Mouse (Mus musculus) midbrain, embryonic 10.5 days (tissue): ENCODE results near the gene Lrba. TPM values are rescaled to one million over a fixed set of nuclear protein-coding genes. Genes with fewer than 3 reads are reported as not detected.

Experiments
- DNase-seq: peaks from one replicate; pipeline ENCODE4 v3.0.0-alpha.2; 2017; ENCODE audit warnings: low spot score
- H3K27ac ChIP-seq: fragments of 300-500 bp; sonication (generic); replicated peaks from 2 replicates; pipeline ENCODE4 v1.5.1; 2016; ENCODE audit warnings: mild to moderate bottlenecking
- H3K27me3 ChIP-seq: fragments of 300-500 bp; sonication (generic); 2 replicates; pipeline ENCODE4 v1.6.1; 2016; ENCODE audit warnings: low read depth, mild to moderate bottlenecking; ENCODE audit not compliant: poor library complexity, severe bottlenecking
- H3K36me3 ChIP-seq: fragments of 300-500 bp; sonication (generic); 2 replicates; pipeline ENCODE4 v1.6.1; 2016; ENCODE audit warnings: mild to moderate bottlenecking, moderate library complexity
- H3K4me1 ChIP-seq: fragments of 300-500 bp; sonication (generic); 2 replicates; pipeline ENCODE4 v1.6.1; 2016
- H3K4me3 ChIP-seq: fragments of 300-500 bp; sonication (generic); 2 replicates; pipeline ENCODE4 v1.5.1; 2016; ENCODE audit warnings: mild to moderate bottlenecking, moderate library complexity
- H3K9me3 ChIP-seq: fragments of 300-500 bp; sonication (generic); replicated peaks from 2 replicates; pipeline ENCODE4 v1.6.1; 2016; ENCODE audit warnings: mild to moderate bottlenecking
- WGBS: fragments of 180-500 bp; shearing (Covaris S2); methylation state at CpG from one replicate; pipeline ENCODE4 v1.1.7; 2016; 5-methylcytosine and 5-hydroxymethylcytosine counted together
- polyA plus RNA-seq: library from polyadenylated mRNA; unstranded; fragments of >200 nt; fragmentation: Nextera tagmentation; extraction: Ambion mirVana; gene quantifications from 2 replicates; pipeline ENCODE4 v1.2.1, GENCODE M21; 2016

Lrba gene
- polyA plus RNA-seq, 1 experiment from 2014 or later, result 3.6 TPM

DNA sequence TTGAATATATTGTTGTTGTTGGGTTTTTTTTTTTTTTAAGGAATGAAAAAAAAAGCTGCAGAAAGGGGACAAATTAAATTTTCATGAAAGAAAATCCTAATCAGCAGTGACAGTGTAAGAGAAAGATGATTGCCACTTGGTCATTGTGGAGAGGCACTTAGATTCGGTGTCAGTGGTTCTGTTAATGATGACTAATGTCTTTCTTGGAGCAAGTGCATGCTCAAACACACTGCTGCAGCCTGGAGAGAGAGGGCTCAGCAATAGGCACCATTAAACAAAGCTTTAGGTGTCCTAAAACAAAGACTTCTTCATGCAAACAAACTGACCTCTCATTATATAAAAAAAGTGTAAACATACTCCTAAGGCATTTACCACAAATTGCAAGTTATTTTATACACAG is 334.5 kb downstream of the Lrba start:
- Histone ChIP-seq H3K36me3 (no peaks in the 10 kb centered on the region), H3K9me3 (no peaks in the 10 kb centered on the region), H3K4me3 (no peak overlapping the region), H3K27ac (no peak overlapping the region; the same call in 1 of the 2 replicates), H3K4me1 (peaks cover 60% of the 10 kb centered on the region), H3K27me3 (peaks cover 89% of the 10 kb centered on the region)
- DNase-seq, result no peak
- WGBS, result 47% methylated on average over 1 of the region's 1 CpGs

DNA sequence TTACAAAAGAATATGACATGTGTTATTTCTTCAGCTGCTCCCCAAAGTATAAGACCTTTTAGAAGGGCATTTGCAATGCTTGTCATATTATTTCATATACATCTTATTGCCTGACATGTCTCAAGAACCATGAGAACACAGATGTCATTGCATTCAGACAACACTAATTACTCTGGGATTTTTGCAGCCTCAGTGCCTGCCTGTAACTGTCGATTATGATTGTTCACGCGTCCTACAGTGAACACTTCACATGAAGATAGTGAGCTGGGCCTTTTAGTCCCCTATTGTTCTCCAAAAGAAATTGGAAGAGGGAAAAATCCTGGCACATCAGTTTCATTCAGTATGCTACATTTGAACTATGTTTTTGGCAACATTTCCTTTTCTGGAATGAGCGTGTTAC is 335.2 kb downstream of the Lrba start:
- no peaks in the 10 kb centered on the region for H3K36me3 ChIP-seq
- H3K9me3 ChIP-seq, result no peaks in the 10 kb centered on the region
- peaks cover 83% of the 10 kb centered on the region for H3K27me3 ChIP-seq
- no peak overlapping the region for H3K4me3 ChIP-seq
- 75% methylated on average over 4 of the region's 4 CpGs for WGBS
- no peak for DNase-seq
- H3K27ac ChIP-seq, result 0 out of 2 replicates have a peak overlapping the region, but pooled peaks have one; percentile 42
- peaks cover 54% of the 10 kb centered on the region for H3K4me1 ChIP-seq

DNA sequence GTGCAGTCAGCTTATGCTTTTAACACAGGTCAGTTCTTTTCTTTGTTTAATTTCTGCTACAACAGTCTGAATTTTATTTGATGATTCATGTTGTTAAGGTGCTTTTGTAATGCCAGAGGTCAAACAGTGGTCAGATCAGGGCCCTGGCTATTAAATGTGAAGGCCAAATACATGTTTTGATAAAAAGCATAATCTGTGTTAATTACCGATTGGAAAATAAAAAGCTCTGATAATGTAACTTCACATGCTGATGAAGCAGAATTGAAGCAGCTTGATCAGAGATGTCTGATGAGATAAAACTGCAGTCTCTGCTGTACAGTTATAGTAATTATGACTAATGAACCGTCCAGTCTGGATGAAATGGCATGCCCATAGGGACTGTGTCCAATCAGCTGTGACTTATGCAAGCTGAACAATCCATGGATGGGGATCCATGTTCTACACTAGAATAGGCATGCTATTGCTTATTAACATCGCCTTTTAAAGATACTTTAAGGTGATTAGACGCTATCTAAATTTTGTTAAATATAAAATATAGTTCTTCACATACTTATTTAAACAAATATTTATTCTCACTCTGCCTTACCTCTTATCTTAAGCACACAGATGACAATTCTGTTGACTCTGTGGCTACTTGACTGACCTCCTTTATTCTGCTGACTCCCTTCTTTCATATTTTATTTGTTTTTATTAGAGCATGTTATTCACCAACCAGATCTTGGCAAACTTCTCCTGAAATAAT is 336.0 kb downstream of the Lrba start:
- Histone ChIP-seq H3K4me1 (peaks cover 46% of the 10 kb centered on the region), H3K27me3 (peaks cover 83% of the 10 kb centered on the region), H3K9me3 (no peaks in the 10 kb centered on the region), H3K27ac (no peak overlapping the region), H3K36me3 (no peaks in the 10 kb centered on the region), H3K4me3 (no peak overlapping the region)
- WGBS, result 85% methylated on average over 4 of the region's 4 CpGs
- no peak for DNase-seq

DNA sequence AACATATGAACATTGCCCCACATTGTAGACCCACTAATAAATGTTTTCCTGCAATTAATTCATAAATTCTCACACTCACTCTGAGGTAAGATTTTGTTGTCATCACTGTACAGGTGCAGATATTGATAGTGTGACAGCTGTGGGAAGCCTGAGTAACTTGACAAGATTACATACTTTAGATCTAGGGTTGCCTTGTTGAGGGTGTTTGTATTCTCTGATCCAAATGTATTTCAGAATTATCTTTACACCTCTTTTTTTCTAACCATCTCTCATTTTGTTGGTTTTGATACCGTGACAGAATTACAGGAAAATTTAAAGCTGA is 336.5 kb downstream of the Lrba start:
- no peak overlapping the region for H3K27ac ChIP-seq
- WGBS, result 89% methylated on average over 1 of the region's 1 CpGs

DNA sequence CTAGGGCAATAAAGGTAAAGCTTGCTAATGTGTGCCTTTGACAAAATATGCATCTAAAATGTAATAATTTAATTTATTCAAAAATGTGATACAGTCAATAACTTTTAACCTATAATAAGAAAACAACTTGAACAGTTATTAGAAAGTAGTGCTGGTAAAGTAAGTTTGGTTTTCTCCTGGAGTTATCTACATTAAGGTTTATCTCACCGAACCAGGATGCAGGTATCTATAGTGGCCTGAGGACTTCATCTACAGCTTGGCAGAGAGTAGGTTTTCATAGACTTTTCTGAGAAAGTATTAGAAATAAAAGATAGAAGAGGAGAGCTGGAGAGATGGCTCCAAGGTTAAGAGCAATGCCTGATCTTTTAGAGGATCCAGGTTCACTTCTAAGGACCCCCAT is 336.9 kb downstream of the Lrba start:
- H3K27ac ChIP-seq, result no peak overlapping the region
- H3K36me3 ChIP-seq, result no peaks in the 10 kb centered on the region
- DNase-seq, result no peak
- no peaks in the 10 kb centered on the region for H3K9me3 ChIP-seq
- H3K27me3 ChIP-seq, result peaks cover 83% of the 10 kb centered on the region
- no peak overlapping the region for H3K4me3 ChIP-seq
- 100% methylated on average over 1 of the region's 1 CpGs for WGBS
- peaks cover 37% of the 10 kb centered on the region for H3K4me1 ChIP-seq

More for the DNA sequence above, 336.5 kb downstream of the Lrba start:
- Histone ChIP-seq H3K9me3 (no peaks in the 10 kb centered on the region), H3K27me3 (peaks cover 83% of the 10 kb centered on the region), H3K36me3 (no peaks in the 10 kb centered on the region), H3K4me3 (no peak overlapping the region), H3K4me1 (peaks cover 41% of the 10 kb centered on the region)
- no peak for DNase-seq

DNA sequence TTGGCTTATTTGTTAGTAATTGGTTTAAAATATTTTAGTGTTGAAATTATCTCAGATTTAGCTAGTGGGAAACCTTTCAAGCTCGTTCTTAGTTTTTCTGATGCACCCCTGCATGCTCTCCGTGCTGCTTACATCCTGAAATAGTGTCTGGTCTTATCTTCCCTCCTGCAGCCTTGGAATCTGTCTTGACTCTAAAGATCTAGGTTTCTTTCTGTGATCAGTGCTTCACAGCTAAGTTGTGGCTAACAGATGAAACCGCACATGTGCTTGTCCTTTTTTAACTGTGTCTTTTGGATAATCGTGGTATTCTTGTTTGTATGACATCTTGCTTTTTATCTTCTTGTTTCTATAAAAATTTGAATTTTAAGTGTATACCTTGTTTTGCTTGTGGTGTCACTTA is 342.8 kb downstream of the Lrba start:
- Histone ChIP-seq H3K9me3 (no peaks in the 10 kb centered on the region), H3K4me1 (peaks cover 22% of the 10 kb centered on the region), H3K4me3 (no peak overlapping the region), H3K27ac (no peak overlapping the region), H3K36me3 (no peaks in the 10 kb centered on the region), H3K27me3 (peaks cover 74% of the 10 kb centered on the region)
- WGBS, result 74% methylated on average over 4 of the region's 4 CpGs
- no peak for DNase-seq

DNA sequence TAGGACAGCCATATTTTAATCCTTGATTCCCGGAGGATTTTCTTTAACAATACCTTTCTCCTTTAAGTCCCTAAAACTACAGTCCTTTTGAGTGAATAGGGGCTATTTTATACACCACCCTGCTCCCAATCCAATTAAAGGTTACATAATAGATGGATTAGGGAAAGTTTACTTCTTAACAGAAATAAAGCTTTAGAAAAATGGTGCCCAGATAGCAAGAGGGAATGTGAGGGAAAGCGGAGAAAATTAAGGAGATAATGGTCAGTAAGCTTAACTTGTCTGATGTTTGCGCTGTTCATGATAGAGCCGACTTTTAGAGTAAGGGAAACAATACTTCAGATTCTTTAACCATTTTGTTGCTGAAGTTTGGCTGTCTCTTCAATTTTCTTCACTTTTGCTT is 347.0 kb downstream of the Lrba start:
- 10% methylated on average over 4 of the region's 4 CpGs for WGBS

DNA sequence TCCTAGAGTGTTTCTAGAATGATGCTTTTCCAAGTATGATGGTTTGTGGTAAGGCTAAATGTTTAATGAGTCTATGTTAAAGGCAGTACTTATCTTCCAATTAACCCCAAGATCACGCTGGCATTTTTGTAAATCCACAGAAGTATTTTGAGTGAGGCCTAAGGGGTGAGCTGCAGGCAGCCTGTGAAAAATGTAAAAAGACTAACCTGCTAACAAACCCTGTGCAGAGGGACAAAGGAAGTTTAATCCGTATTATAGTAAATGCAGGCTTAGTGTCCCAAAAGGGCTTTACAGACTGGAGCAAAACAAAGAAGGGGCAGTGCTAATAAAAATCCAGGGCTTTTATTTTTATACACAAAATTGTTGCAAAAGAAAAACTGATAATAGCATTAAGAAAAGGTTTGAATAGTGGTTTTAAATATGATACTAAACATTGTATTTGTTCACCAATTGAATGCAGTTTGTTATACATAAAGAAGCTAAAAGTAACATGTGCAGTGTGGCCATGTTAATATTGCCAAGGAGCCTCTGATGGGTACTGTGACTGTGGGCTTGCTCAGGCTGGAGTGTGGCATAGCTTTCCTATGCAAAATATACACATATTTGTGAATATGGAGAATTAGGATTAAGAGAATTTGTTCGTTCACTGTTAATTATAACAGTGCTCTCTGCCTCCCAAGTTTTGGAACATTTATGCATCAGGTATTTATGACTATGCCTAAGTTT is 348.2 kb downstream of the Lrba start:
- Histone ChIP-seq H3K36me3 (no peaks in the 10 kb centered on the region), H3K4me3 (no peak overlapping the region), H3K27ac (peak overlapping the region; percentile 61), H3K4me1 (peaks cover 37% of the 10 kb centered on the region), H3K9me3 (no peaks in the 10 kb centered on the region), H3K27me3 (peaks cover 71% of the 10 kb centered on the region)
- DNase-seq, result no peak
- WGBS, result 13% methylated on average over 3 of the region's 3 CpGs

More for the DNA sequence above, 347.0 kb downstream of the Lrba start:
- Histone ChIP-seq H3K4me1 (peaks cover 37% of the 10 kb centered on the region), H3K27ac (no peak overlapping the region), H3K36me3 (no peaks in the 10 kb centered on the region), H3K4me3 (peak overlapping the region; percentile 7), H3K9me3 (no peaks in the 10 kb centered on the region), H3K27me3 (peaks cover 71% of the 10 kb centered on the region)
- DNase-seq, result no peak

DNA sequence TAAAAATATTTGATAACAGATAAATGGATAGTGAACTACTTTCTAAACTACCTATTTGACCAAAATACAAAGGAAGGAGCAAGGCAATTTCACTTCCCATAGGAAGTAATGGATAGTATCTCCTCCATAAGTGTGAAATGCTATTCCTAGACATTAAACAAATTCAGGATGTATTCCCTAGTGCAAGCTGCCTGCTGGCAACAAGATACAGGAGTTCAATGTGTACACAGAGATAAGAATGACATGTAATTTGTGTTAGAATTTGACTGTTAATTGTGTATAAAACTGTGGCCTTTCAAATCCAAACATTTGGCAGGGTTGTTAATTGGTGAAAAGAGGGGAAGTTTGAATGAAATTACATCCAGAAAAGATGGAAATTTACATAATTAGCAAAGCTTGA is 350.8 kb downstream of the Lrba start:
- Histone ChIP-seq H3K4me3 (no peak overlapping the region), H3K27me3 (peaks cover 63% of the 10 kb centered on the region), H3K9me3 (no peaks in the 10 kb centered on the region), H3K4me1 (peaks cover 34% of the 10 kb centered on the region), H3K36me3 (no peaks in the 10 kb centered on the region), H3K27ac (no peak overlapping the region)
- no peak for DNase-seq

DNA sequence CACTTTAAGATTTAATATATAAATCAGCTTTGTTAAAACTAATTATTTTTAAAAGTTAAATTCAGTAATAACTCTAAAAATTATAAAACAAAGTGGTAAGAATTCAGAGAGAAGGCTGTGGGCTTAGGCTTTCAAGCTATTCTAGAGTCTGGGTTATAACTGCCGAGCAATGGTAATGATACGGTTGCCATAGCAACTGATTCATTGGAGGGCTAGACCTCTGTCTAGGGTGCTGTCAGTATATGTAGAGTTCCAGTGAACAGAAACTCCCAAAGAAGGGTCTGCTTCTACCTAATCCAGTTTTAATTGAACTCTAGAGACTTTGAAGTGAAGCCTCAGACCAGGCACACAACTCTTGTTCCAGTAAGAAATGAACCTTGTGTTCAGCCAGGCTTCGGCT is 377.8 kb downstream of the Lrba start:
- Histone ChIP-seq H3K36me3 (no peaks in the 10 kb centered on the region), H3K27ac (no peak overlapping the region), H3K9me3 (no peaks in the 10 kb centered on the region), H3K4me1 (peaks cover 43% of the 10 kb centered on the region), H3K4me3 (no peak overlapping the region), H3K27me3 (no peaks in the 10 kb centered on the region)
- peak; percentile 52 for DNase-seq
- WGBS, result 32% methylated on average over 3 of the region's 3 CpGs

DNA sequence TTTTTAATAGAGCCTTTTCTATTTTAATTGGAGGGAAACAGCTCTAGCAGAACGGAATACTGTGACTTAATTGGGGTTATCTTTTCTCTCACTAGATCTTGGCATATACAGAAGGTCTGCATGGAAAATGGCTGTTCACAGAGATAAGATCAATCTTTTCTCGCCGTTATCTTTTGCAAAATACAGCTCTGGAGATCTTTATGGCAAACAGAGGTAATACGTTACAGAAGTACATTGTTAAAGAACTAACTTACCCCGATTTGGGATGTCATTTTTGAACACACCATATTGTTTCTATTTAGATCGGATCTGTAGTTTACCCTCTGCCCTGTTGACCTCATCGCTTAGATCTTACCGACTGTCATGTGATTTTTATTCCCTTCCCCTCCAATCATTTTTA is 381.3 kb downstream of the Lrba start:
- WGBS, result 93% methylated on average over 8 of the region's 8 CpGs
- Histone ChIP-seq H3K27ac (no peak overlapping the region), H3K9me3 (no peaks in the 10 kb centered on the region), H3K36me3 (no peaks in the 10 kb centered on the region), H3K4me3 (no peak overlapping the region), H3K27me3 (no peaks in the 10 kb centered on the region), H3K4me1 (peaks cover 37% of the 10 kb centered on the region)
- no peak for DNase-seq

DNA sequence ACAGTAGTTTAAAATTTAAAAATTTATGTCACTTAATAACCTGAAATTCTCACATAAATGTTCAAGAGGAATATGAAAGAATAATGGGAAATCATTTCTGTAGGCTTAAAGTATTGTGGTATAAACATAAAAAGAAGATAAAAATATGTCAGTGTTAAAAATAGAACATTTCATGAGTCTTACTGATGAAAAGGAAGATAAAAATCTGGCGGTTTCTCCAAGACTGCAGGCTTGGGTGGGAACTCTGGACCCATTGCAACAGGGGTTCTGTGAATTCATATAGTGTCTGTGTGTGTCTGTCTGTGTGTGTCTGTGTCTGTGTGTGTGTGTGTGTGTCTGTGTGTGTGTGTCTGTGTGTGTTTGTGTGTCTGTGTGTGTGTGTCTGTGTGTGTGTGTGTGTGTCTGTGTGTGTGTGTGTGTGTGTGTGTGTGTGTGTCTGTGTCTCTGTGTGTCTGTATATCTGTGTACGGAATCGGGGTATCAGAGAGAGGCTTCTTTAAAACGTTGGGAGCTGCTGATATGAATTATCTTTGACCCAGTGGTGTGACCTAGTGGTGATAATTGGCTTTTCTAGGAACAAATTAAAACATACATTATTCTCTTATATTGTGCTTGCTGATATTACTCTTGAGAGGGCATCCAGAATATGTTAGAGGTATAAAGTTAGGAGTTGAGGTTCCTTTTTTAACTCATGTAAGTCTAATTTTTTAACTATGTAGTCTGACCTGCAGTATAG is 402.7 kb downstream of the Lrba start:
- Histone ChIP-seq H3K4me1 (no peaks in the 10 kb centered on the region), H3K9me3 (no peaks in the 10 kb centered on the region), H3K36me3 (no peaks in the 10 kb centered on the region), H3K27ac (no peak overlapping the region), H3K27me3 (no peaks in the 10 kb centered on the region), H3K4me3 (no peak overlapping the region)
- WGBS, result 80% methylated on average over 4 of the region's 4 CpGs
- DNase-seq, result no peak

DNA sequence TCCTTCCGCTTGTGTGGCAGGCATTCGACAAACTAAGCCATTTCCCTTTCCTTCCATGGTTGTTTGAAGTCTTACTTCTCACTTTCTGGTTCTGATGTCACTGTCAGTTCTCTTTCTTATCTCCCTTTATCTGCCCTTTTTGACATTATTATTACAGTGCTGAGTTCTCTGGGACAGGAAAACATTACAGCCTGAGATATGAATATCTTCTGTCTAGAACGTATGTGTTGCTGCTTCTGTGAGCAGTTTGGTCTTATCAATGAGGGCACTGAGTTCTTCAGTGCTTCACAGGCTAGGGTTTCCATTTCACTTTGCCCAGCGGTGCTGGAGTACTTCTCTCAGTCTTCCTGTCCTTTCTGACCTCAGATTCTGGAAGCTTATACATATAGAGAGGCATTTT is 404.9 kb downstream of the Lrba start:
- Histone ChIP-seq H3K4me1 (no peaks in the 10 kb centered on the region; the same call in 1 of the 2 replicates), H3K36me3 (no peaks in the 10 kb centered on the region), H3K27ac (no peak overlapping the region), H3K27me3 (no peaks in the 10 kb centered on the region), H3K9me3 (no peaks in the 10 kb centered on the region), H3K4me3 (no peak overlapping the region)
- DNase-seq, result no peak
- WGBS, result 95% methylated on average over 4 of the region's 4 CpGs
